Mouse (Mus musculus) neural tube, embryonic 10.5 days (tissue): ENCODE data around the gene Stpg1.
A peak's percentile ranks its signal among the peaks of the same experiment; 100 is the strongest.

Experiments
- DNase-seq: peaks from one replicate; pipeline ENCODE4 v3.0.0-alpha.2; 2017; ENCODE audit warnings: low spot score; ENCODE audit errors: extremely low spot score

The Stpg1 gene

GRCm38 (mm10) chr4:135494521-135495396, at the start of gene Stpg1, which contains the start of gene Nipal3:
TSS of gene Stpg1 (plus strand) at chr4:135494790.
TSS of gene Nipal3 (minus strand) at chr4:135495038.
- DNase-seq = peak; percentile 85

GRCm38 (mm10) chr4:135451360-135452015, 43.1 kb upstream of the Stpg1 start:
- DNase-seq = no peak

- no peak for DNase-seq
These were observed 41.4 kb upstream of the Stpg1 start for GRCm38 (mm10) chr4:135453164-135453563.

- no peak for DNase-seq
These were observed 41.0 kb upstream of the Stpg1 start for GRCm38 (mm10) chr4:135453572-135453971.

GRCm38 (mm10) chr4:135463406-135463805, 31.2 kb upstream of the Stpg1 start:
- DNase-seq = no peak

- DNase-seq = no peak
These were observed 16.7 kb upstream of the Stpg1 start for GRCm38 (mm10) chr4:135477851-135478250.

GRCm38 (mm10) chr4:135480370-135480769, 14.2 kb upstream of the Stpg1 start:
- no peak for DNase-seq

- DNase-seq = no peak
These were observed 9.5 kb upstream of the Stpg1 start for GRCm38 (mm10) chr4:135485086-135485485.

- no peak for DNase-seq
These were observed 8.2 kb upstream of the Stpg1 start for GRCm38 (mm10) chr4:135486352-135486751.

GRCm38 (mm10) chr4:135489256-135489655, 5.3 kb upstream of the Stpg1 start:
- no peak for DNase-seq

GRCm38 (mm10) chr4:135493271-135493670, 1.3 kb upstream of the Stpg1 start:
- no peak for DNase-seq

GRCm38 (mm10) chr4:135493691-135494520, 684 bp upstream of the Stpg1 start:
- peak; percentile 34 for DNase-seq

GRCm38 (mm10) chr4:135495397-135495791, 804 bp downstream of the Stpg1 start:
- DNase-seq = no peak

- peak; percentile 64 for DNase-seq
These were observed 1.2 kb downstream of the Stpg1 start for GRCm38 (mm10) chr4:135495810-135496209.

GRCm38 (mm10) chr4:135498136-135498535, 3.5 kb downstream of the Stpg1 start:
- DNase-seq = no peak

GRCm38 (mm10) chr4:135499831-135500230, 5.2 kb downstream of the Stpg1 start:
- no peak for DNase-seq

- no peak for DNase-seq
These were observed 7.0 kb downstream of the Stpg1 start for GRCm38 (mm10) chr4:135501587-135501986.

- no peak for DNase-seq
These were observed 11.2 kb downstream of the Stpg1 start for GRCm38 (mm10) chr4:135505794-135506193.

GRCm38 (mm10) chr4:135507547-135508350, 13.2 kb downstream of the Stpg1 start:
- peak; percentile 62 for DNase-seq

GRCm38 (mm10) chr4:135508419-135509039, 13.9 kb downstream of the Stpg1 start:
- DNase-seq = peak; percentile 79
